Mouse (Mus musculus) liver, adult 2 months (tissue): ENCODE data around the gene Ccdc177. TPM values are rescaled to one million over a fixed set of nuclear protein-coding genes. Genes with fewer than 3 reads are reported as not detected.

Source experiments
- DNase-seq: peaks from one replicate; pipeline ENCODE4 v3.0.0-alpha.2; 2011; ENCODE audit warnings: low read depth, low spot score; ENCODE audit errors: extremely low read depth
- H3K27ac ChIP-seq: fragments of 200-500 bp; replicated peaks from 2 replicates; pipeline ENCODE4 v1.5.1; 2012; ENCODE audit warnings: low read depth, mild to moderate bottlenecking, control low read depth, inconsistent platforms, low read length; ENCODE audit not compliant: insufficient read depth
- H3K27me3 ChIP-seq: fragments of 200-500 bp; 2 replicates; pipeline ENCODE4 v1.6.1; 2012; ENCODE audit warnings: mild to moderate bottlenecking, moderate library complexity, low read length, inconsistent platforms; ENCODE audit not compliant: control insufficient read depth, insufficient read depth
- H3K36me3 ChIP-seq: fragments of 200-500 bp; 2 replicates; pipeline ENCODE4 v1.6.1; 2012; ENCODE audit warnings: low read length, inconsistent platforms; ENCODE audit not compliant: control insufficient read depth, insufficient read depth
- H3K4me1 ChIP-seq: fragments of 200-500 bp; 2 replicates; pipeline ENCODE4 v1.6.1; 2011; ENCODE audit warnings: low read length; ENCODE audit not compliant: control insufficient read depth, insufficient read depth
- H3K4me3 ChIP-seq: fragments of 200-500 bp; 2 replicates; pipeline ENCODE4 v1.5.1; 2011; ENCODE audit warnings: low read depth, mild to moderate bottlenecking, control low read depth, low read length, moderate library complexity; ENCODE audit not compliant: insufficient read depth
- H3K79me2 ChIP-seq: fragments of 200-500 bp; 2 replicates; pipeline ENCODE4 v1.6.1; 2012; ENCODE audit warnings: inconsistent platforms, mild to moderate bottlenecking, low read length, moderate library complexity; ENCODE audit not compliant: control insufficient read depth, insufficient read depth
- H3K9ac ChIP-seq: fragments of 200-500 bp; 2 replicates; pipeline ENCODE4 v1.6.1; 2012; ENCODE audit warnings: low read depth, mild to moderate bottlenecking, control low read depth, inconsistent platforms, low read length
- CTCF ChIP-seq: fragments of 200-500 bp; IDR thresholded peaks from 2 replicates; pipeline ENCODE4 v1.5.1; 2011; ENCODE audit warnings: low read depth, low read length, control low read depth
- POLR2A ChIP-seq: fragments of 200-500 bp; IDR thresholded peaks from 2 replicates; pipeline ENCODE4 v1.6.1; 2011; ENCODE audit warnings: low read length, control low read depth; ENCODE audit not compliant: insufficient read depth; ENCODE audit errors: extremely low read depth
- WGBS: fragments of 180-500 bp; shearing (Covaris S2); methylation state at CpG from one replicate; pipeline ENCODE4 v1.1.7; 2018; 5-methylcytosine and 5-hydroxymethylcytosine counted together
- polyA plus RNA-seq: library from polyadenylated mRNA; depleted of rRNA; stranded (reverse); fragments of >200 nt; gene quantifications from 2 replicates; pipeline ENCODE4 v1.2.3, GENCODE M21; 2012
- total RNA-seq: library from RNA; depleted of rRNA; stranded (reverse); fragments of >200 nt; gene quantifications from 2 replicates; pipeline ENCODE4 v1.2.3, GENCODE M21; 2014

The Ccdc177 gene
- total and polyA plus RNA-seq, 2 experiments: not detected

DNA sequence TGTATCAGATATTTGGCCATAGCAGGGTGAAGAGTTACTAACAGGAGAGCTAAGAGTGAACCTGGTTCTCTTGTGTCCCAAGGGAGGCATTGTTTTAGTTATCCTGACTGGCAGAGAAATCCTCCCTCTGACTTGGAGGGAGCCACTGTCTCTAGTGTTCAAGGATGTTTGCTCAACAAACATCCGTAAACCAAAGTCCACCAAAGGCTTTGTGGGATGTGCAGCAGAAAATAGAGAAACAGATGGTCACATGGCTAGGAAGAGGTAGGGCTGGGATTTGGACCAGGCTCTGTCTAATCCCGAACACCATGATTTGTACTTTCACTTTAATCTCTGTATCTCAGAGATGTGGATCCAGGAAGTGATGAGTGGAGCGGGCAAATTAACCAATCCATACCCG lies 3.6 kb upstream of the Ccdc177 start:
- H3K36me3 ChIP-seq: no peaks in the 10 kb centered on the region
- peak; percentile 64 for DNase-seq
- peaks cover 13% of the 10 kb centered on the region; the same call in 1 of the 2 replicates for H3K27me3 ChIP-seq

DNA sequence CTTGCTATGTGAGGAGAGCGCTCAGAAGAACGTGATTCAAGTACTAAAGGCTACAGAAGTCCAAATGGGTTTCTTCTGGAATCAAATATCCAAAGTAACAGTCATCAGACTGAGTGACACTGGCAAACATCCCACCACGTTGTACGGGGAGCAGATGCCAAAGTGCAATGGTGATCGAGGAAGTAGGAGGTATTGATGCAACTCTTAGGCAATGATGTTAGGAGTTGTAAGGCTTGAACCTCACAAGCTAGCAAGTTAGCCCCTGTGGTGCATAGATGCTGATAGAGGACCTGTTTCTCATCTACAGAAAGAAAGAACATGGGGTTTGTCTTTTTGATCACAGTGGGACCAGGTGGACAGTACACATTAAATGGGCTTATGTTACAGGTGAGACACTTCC lies 2.5 kb upstream of the Ccdc177 start:
- TF ChIP-seq CTCF (no peak), POLR2A (no peak)
- peaks cover 4% of the 10 kb centered on the region; the same call in 1 of the 2 replicates for H3K4me1 ChIP-seq
- no peak overlapping the region for H3K27ac ChIP-seq
- H3K79me2 ChIP-seq: no peaks in the 10 kb centered on the region
- peaks cover 21% of the 10 kb centered on the region; the same call in 1 of the 2 replicates for H3K27me3 ChIP-seq
- DNase-seq: peak; percentile 47
- H3K4me3 ChIP-seq: no peak overlapping the region
- H3K36me3 ChIP-seq: no peaks in the 10 kb centered on the region
- 39% methylated on average over 5 of the region's 5 CpGs for WGBS
- no peak overlapping the region for H3K9ac ChIP-seq

More for the DNA sequence above, 3.6 kb upstream of the Ccdc177 start:
- no peak for TF ChIP-seq POLR2A
- TF ChIP-seq CTCF: no peak
- no peak overlapping the region for H3K27ac ChIP-seq
- no peak overlapping the region for H3K4me3 ChIP-seq
- WGBS: 27% methylated on average over 4 of the region's 4 CpGs
- H3K9ac ChIP-seq: no peak overlapping the region
- H3K79me2 ChIP-seq: no peaks in the 10 kb centered on the region
- no peaks in the 10 kb centered on the region for H3K4me1 ChIP-seq

GRCm38 (mm10) chr12:80759713-80760395 lies 633 bp downstream of the Ccdc177 start:
- no peak overlapping the region for H3K9ac ChIP-seq
- H3K4me1 ChIP-seq: peaks cover 4% of the 10 kb centered on the region; the same call in 1 of the 2 replicates
- TF ChIP-seq CTCF (0 out of 2 replicates have a peak, but pooled peaks have one; percentile 2), POLR2A (no peak)
- no peaks in the 10 kb centered on the region for H3K79me2 ChIP-seq
- WGBS: 11% methylated on average over 22 of the region's 22 CpGs
- no peak overlapping the region for H3K27ac ChIP-seq
- no peaks in the 10 kb centered on the region for H3K36me3 ChIP-seq
- no peak for DNase-seq
- H3K4me3 ChIP-seq: no peak overlapping the region
- H3K27me3 ChIP-seq: peaks cover 27% of the 10 kb centered on the region; the same call in 1 of the 2 replicates

- TF ChIP-seq POLR2A (no peak), CTCF (no peak)
- Histone ChIP-seq H3K79me2 (no peaks in the 10 kb centered on the region), H3K27me3 (peaks cover 27% of the 10 kb centered on the region; the same call in 1 of the 2 replicates), H3K4me1 (peaks cover 4% of the 10 kb centered on the region; the same call in 1 of the 2 replicates), H3K36me3 (no peaks in the 10 kb centered on the region), H3K9ac (no peak overlapping the region), H3K27ac (no peak overlapping the region), H3K4me3 (no peak overlapping the region; the same call in 1 of the 2 replicates)
- WGBS: 10% methylated on average over 13 of the region's 13 CpGs
- no peak for DNase-seq
These were observed 1.1 kb downstream of the Ccdc177 start for GRCm38 (mm10) chr12:80759387-80759712.

- H3K4me3 ChIP-seq: peak overlapping the region; percentile 59; the same call in 1 of the 2 replicates
- DNase-seq: no peak
- peaks cover 4% of the 10 kb centered on the region; the same call in 1 of the 2 replicates for H3K4me1 ChIP-seq
- no peaks in the 10 kb centered on the region for H3K36me3 ChIP-seq
- no peak overlapping the region for H3K9ac ChIP-seq
- H3K27me3 ChIP-seq: peaks cover 27% of the 10 kb centered on the region; the same call in 1 of the 2 replicates
- TF ChIP-seq POLR2A (no peak), CTCF (no peak)
- H3K27ac ChIP-seq: no peak overlapping the region
- WGBS: 2% methylated on average over 88 of the region's 92 CpGs
- H3K79me2 ChIP-seq: no peaks in the 10 kb centered on the region
These were observed 1.7 kb downstream of the Ccdc177 start for GRCm38 (mm10) chr12:80758559-80759386.
